Mouse (Mus musculus): ENCODE measurements around the gene Erp27.

DNA sequence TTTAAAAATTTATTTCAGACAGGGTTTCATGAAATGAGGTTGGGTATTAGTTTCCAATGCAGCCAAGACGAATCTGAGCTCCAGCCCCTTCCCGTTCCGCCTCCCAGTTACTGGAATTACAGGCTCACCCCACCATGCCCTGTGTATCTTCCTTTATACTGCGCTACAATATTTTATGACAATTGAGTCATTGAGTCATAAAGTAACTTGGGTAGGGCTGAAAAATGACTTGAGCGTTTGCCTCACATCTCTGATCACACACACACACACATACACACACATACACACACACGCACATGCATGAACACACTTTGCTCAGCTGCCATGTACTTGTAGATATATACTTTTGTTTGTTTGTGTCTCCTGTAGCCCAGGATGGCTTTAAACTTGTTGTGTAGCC is 7.7 kb downstream of the Erp27 start:
- TF ChIP-seq CTCF (IDR thresholded peaks at IDR 0.05; ENCODE audit: extremely low read depth, insufficient read depth, low read length) (no peak), POLR2A (IDR thresholded peaks at IDR 0.05; ENCODE audit: extremely low read depth, insufficient read depth, low read length) (no peak)

Measured in cortical plate, adult 2 months (tissue).